Mouse (Mus musculus): ENCODE data around the gene Nutf2. TPM values are rescaled to one million over a fixed set of nuclear protein-coding genes. Genes with fewer than 3 reads are reported as not detected.

Nutf2 gene
- polyA plus RNA-seq, 1 experiment, result 258 TPM

DNA sequence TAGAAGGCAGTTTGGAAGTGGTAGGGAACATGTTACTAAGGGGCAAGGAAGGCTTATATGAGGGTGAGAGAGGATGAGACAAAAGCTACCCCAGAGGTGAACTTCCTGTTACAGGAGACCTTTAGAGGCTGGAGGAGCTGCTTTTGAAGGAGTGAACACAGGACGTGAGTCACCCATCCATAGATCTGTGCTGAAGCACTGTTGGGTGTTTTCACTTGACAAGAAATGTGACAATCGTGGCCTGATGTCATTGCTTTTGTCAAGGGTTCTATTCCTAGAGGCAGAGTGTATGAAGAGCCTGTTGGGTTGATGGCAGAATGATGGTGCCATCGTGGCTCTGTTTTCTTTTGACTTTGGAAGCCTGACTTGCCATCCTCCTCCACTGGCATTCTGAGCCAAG, 59.0 kb downstream of the Nutf2 start:
- Histone ChIP-seq H3K4me3 (ENCODE audit: insufficient read depth, poor library complexity, severe bottlenecking) (no peak overlapping the region), H3K79me3 (ENCODE audit: low read depth) (no peaks in the 10 kb centered on the region), H3K36me3 (ENCODE audit: control insufficient read depth, insufficient read depth) (no peaks in the 10 kb centered on the region), H3ac (ENCODE audit: control insufficient read depth, insufficient read length, low read depth) (no peak overlapping the region), H3K27me3 (ENCODE audit: control insufficient read depth, insufficient read depth, insufficient read length) (no peaks in the 10 kb centered on the region), H3K79me2 (ENCODE audit: control insufficient read depth, insufficient read depth) (no peaks in the 10 kb centered on the region)
- TF ChIP-seq FOSL1 (IDR thresholded peaks at IDR 0.05; ENCODE audit: insufficient read depth, low read length, poor library complexity, severe bottlenecking) (no peak), CTCF (IDR thresholded peaks at IDR 0.05; ENCODE audit: control insufficient read depth, insufficient read depth, insufficient read length) (no peak), CEBPB (IDR thresholded peaks at IDR 0.05; ENCODE audit: low read depth) (no peak)

DNA sequence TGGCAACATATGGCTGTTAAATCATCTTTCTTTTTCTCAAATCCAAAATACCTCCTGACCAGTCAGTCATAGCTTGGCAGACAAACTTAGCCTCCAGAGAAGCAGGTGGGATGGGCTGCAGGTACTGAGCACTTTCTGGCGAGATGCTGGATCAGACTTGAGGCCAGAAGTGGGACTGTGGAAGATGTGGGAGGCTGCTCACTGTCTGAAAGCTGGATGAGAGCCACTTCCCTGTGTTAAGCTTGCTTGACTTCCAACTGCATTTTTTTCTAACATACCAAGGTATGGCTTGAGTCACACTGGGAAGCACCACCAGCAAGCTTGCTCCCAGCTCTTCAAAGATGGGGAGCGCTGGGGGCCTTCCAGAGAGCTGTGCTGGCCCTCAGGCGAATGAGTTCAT, 64.7 kb downstream of the Nutf2 start:
- no peak for TF ChIP-seq MYOG (IDR thresholded peaks at IDR 0.05; ENCODE audit: control insufficient read depth, extremely low read depth, insufficient read length)
- no peak for TF ChIP-seq CEBPB (IDR thresholded peaks at IDR 0.05; ENCODE audit: low read depth)
- no peak for TF ChIP-seq CTCF (IDR thresholded peaks at IDR 0.05; ENCODE audit: control insufficient read depth, insufficient read depth, insufficient read length)
- TF ChIP-seq FOSL1 (IDR thresholded peaks at IDR 0.05; ENCODE audit: insufficient read depth, low read length, poor library complexity, severe bottlenecking), result no peak
- Histone ChIP-seq H3K79me2 (ENCODE audit: control insufficient read depth, insufficient read depth) (no peaks in the 10 kb centered on the region), H3K27me3 (ENCODE audit: control insufficient read depth, insufficient read depth, insufficient read length) (no peaks in the 10 kb centered on the region), H3ac (ENCODE audit: control insufficient read depth, insufficient read length, low read depth) (no peak overlapping the region), H3K4me3 (ENCODE audit: insufficient read depth, poor library complexity, severe bottlenecking) (no peak overlapping the region), H3K36me3 (ENCODE audit: control insufficient read depth, insufficient read depth) (no peaks in the 10 kb centered on the region), H3K79me3 (ENCODE audit: low read depth) (no peaks in the 10 kb centered on the region)

Other genes starting within 250 kb of the Nutf2 start
- 30.2 TPM for gene Ctcf, start 224.0 kb upstream of the Nutf2 start, polyA plus RNA-seq (2012; fragmentation: generic; extraction: Trizol)
- gene Agrp, start 223.2 kb upstream of the Nutf2 start, polyA plus RNA-seq (2012; fragmentation: generic; extraction: Trizol), result 0.18 TPM
- gene Carmil2, start 174.3 kb upstream of the Nutf2 start, polyA plus RNA-seq (2012; fragmentation: generic; extraction: Trizol), result 0.49 TPM
- gene Acd, start 159.5 kb upstream of the Nutf2 start, polyA plus RNA-seq (2012; fragmentation: generic; extraction: Trizol), result 30.4 TPM
- 16.4 TPM for gene Pard6a, start 159.4 kb upstream of the Nutf2 start, polyA plus RNA-seq (2012; fragmentation: generic; extraction: Trizol)
- 0.09 TPM for gene 4933405L10Rik, start 152.9 kb upstream of the Nutf2 start, polyA plus RNA-seq (2012; fragmentation: generic; extraction: Trizol)
- gene Enkd1, start 152.4 kb upstream of the Nutf2 start, polyA plus RNA-seq (2012; fragmentation: generic; extraction: Trizol), result 24.8 TPM
- 8.2 TPM for gene Gfod2, start 101.9 kb upstream of the Nutf2 start, polyA plus RNA-seq (2012; fragmentation: generic; extraction: Trizol)
- 11.0 TPM for gene Ranbp10, start 33.2 kb upstream of the Nutf2 start, polyA plus RNA-seq (2012; fragmentation: generic; extraction: Trizol)
- 0.09 TPM for gene Tsnaxip1, start 32.8 kb upstream of the Nutf2 start, polyA plus RNA-seq (2012; fragmentation: generic; extraction: Trizol)
- 35.7 TPM for gene Cenpt, start 7.3 kb upstream of the Nutf2 start, polyA plus RNA-seq (2012; fragmentation: generic; extraction: Trizol)
- gene Thap11, start 5.4 kb upstream of the Nutf2 start, polyA plus RNA-seq (2012; fragmentation: generic; extraction: Trizol), result 48.2 TPM
- 31.3 TPM for gene Edc4, start 20.3 kb downstream of the Nutf2 start, polyA plus RNA-seq (2012; fragmentation: generic; extraction: Trizol)
- 0.32 TPM for gene Nrn1l, start 33.0 kb downstream of the Nutf2 start, polyA plus RNA-seq (2012; fragmentation: generic; extraction: Trizol)
- 14.4 TPM for gene Pskh1, start 39.9 kb downstream of the Nutf2 start, polyA plus RNA-seq (2012; fragmentation: generic; extraction: Trizol)
- 0.16 TPM for gene Ctrl, start 73.3 kb downstream of the Nutf2 start, polyA plus RNA-seq (2012; fragmentation: generic; extraction: Trizol)
- 73.5 TPM for gene Psmb10, start 77.9 kb downstream of the Nutf2 start, polyA plus RNA-seq (2012; fragmentation: generic; extraction: Trizol)
- 1.4 TPM for gene Lcat, start 82.8 kb downstream of the Nutf2 start, polyA plus RNA-seq (2012; fragmentation: generic; extraction: Trizol)
- 79.1 TPM for gene Slc12a4, start 105.5 kb downstream of the Nutf2 start, polyA plus RNA-seq (2012; fragmentation: generic; extraction: Trizol)
- not detected for gene Dpep3, start 118.8 kb downstream of the Nutf2 start, polyA plus RNA-seq (2012; fragmentation: generic; extraction: Trizol)
- gene Dus2, start 130.8 kb downstream of the Nutf2 start, polyA plus RNA-seq (2012; fragmentation: generic; extraction: Trizol), result 13.1 TPM
- 0.05 TPM for gene Dpep2nb, start 145.4 kb downstream of the Nutf2 start, polyA plus RNA-seq (2012; fragmentation: generic; extraction: Trizol)
- 15.0 TPM for gene Ddx28, start 151.3 kb downstream of the Nutf2 start, polyA plus RNA-seq (2012; fragmentation: generic; extraction: Trizol)
- 12.6 TPM for gene Nfatc3, start 198.3 kb downstream of the Nutf2 start, polyA plus RNA-seq (2012; fragmentation: generic; extraction: Trizol)

All from C2C12 (cell line).